Mouse (Mus musculus) thymus, postnatal 25 days (tissue): ENCODE data around the gene Zmynd12.
A peak's percentile ranks its signal among the peaks of the same experiment; 100 is the strongest.

Experiments
- DNase-seq: peaks from one replicate; pipeline ENCODE4 v3.0.0; 2022

Gene Zmynd12

GRCm38 (mm10) chr4:119450436-119450835 lies 27.8 kb downstream of the Zmynd12 start:
- DNase-seq, result no peak

- no peak for DNase-seq
Measured at GRCm38 (mm10) chr4:119453128-119453527, 30.5 kb downstream of the Zmynd12 start.

GRCm38 (mm10) chr4:119453533-119453932 lies 30.9 kb downstream of the Zmynd12 start:
- no peak for DNase-seq

- DNase-seq, result peak; percentile 38
Measured at GRCm38 (mm10) chr4:119460296-119460695, 37.7 kb downstream of the Zmynd12 start.

GRCm38 (mm10) chr4:119460728-119461141 lies 38.1 kb downstream of the Zmynd12 start:
- DNase-seq, result no peak

GRCm38 (mm10) chr4:119462457-119462856 lies 39.8 kb downstream of the Zmynd12 start:
- no peak for DNase-seq

- peak; percentile 69 for DNase-seq
Measured at GRCm38 (mm10) chr4:119462858-119463755, 40.5 kb downstream of the Zmynd12 start.

GRCm38 (mm10) chr4:119463756-119464419 lies 41.3 kb downstream of the Zmynd12 start:
- peak; percentile 71 for DNase-seq

GRCm38 (mm10) chr4:119465841-119466240 lies 43.2 kb downstream of the Zmynd12 start:
- no peak for DNase-seq

- no peak for DNase-seq
Measured at GRCm38 (mm10) chr4:119467720-119468380, 45.2 kb downstream of the Zmynd12 start.

- no peak for DNase-seq
Measured at GRCm38 (mm10) chr4:119472545-119472944, 49.9 kb downstream of the Zmynd12 start.

GRCm38 (mm10) chr4:119473150-119473549 lies 50.5 kb downstream of the Zmynd12 start:
- DNase-seq, result no peak

GRCm38 (mm10) chr4:119483051-119483450 lies 60.4 kb downstream of the Zmynd12 start:
- peak; percentile 25 for DNase-seq

- DNase-seq, result no peak
Measured at GRCm38 (mm10) chr4:119484882-119485281, 62.3 kb downstream of the Zmynd12 start.

GRCm38 (mm10) chr4:119489666-119490065 lies 67.1 kb downstream of the Zmynd12 start:
- no peak for DNase-seq

- DNase-seq, result peak; percentile 34
Measured at GRCm38 (mm10) chr4:119490806-119491205, 68.2 kb downstream of the Zmynd12 start.

GRCm38 (mm10) chr4:119492291-119492932 lies 69.8 kb downstream of the Zmynd12 start, which contains the start of gene Rimkla:
Gene Rimkla (minus strand): TSS chr4:119492628.
- peak; percentile 75 for DNase-seq

- no peak for DNase-seq
Measured at GRCm38 (mm10) chr4:119492933-119493327, 70.3 kb downstream of the Zmynd12 start.

- no peak for DNase-seq
Measured at GRCm38 (mm10) chr4:119498319-119498848, 75.8 kb downstream of the Zmynd12 start.

- no peak for DNase-seq
Measured at GRCm38 (mm10) chr4:119511591-119511990, 89.0 kb downstream of the Zmynd12 start.

GRCm38 (mm10) chr4:119512731-119513141 lies 90.1 kb downstream of the Zmynd12 start:
- no peak for DNase-seq
